Mouse (Mus musculus): ENCODE results near the gene Plin4. TPM values are rescaled to one million over a fixed set of nuclear protein-coding genes. Genes with fewer than 3 reads are reported as not detected.

Gene Plin4
- total and polyA plus RNA-seq, 3 experiments = 114 to 170 (median 151) TPM

DNA sequence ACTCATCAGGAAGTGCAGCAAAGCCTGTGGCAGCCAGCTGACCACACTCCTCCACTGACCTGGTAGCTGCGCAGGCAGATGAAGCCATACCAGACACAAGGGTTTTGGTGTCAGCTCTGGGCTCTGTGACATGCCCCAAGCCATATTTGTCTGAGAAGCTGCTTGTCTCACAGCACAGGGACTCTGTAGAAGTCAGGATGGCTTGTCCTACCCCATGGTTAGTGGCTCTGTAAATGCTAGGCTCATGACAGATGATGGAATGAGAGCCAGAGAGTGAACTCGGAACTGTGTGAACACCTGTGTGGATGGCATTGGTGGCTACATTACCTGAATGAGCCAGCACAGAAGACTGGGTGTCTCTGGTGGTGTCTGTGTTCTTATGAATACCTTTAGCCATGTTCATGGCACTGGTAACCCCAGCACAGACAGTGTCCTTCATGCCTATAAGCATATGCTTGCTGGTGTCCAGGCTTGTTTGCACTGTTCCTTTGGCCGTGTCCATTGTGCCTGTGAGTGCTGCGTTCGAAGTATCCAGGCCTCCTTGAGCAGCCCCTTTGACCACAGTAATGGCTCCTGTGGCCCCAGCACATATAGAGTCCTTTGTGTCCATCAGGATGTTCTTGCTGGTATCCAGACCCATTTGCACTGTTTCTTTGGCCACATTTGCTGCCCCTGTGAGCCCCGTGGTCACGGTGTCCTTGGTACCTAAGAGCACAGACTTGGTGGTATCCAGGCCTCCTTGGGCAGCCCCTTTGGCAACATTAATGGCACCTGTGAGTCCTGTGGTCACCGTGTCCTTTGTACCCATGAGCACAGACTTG, 5.9 kb downstream of the Plin4 start:
- Histone ChIP-seq H3K27ac (no peak overlapping the region; the same call in 1 of the 2 replicates), H3K9ac (ENCODE audit: low read depth, low read length) (no peak overlapping the region), H3K27me3 (ENCODE audit: control insufficient read depth, insufficient read depth, low read length) (no peaks in the 10 kb centered on the region), H3K36me3 (ENCODE audit: control insufficient read depth, insufficient read depth, low read length) (no peaks in the 10 kb centered on the region), H3K4me3 (no peak overlapping the region), H3K4me1 (ENCODE audit: control insufficient read depth, insufficient read depth, low read length) (peaks cover 4% of the 10 kb centered on the region; the same call in 1 of the 2 replicates), H3K79me2 (replicated peaks; ENCODE audit: control insufficient read depth, insufficient read depth, low read length) (no peaks in the 10 kb centered on the region)
- intact Hi-C loops (cut with DNase I) = no loop called here
- 82% methylated on average over 8 of the region's 8 CpGs for WGBS
- TF ChIP-seq CTCF (IDR thresholded peaks at IDR 0.05) (no peak), EP300 (IDR thresholded peaks at IDR 0.05; ENCODE audit: insufficient read depth, low read depth, low read length) (peak; percentile 46), POLR2A (IDR thresholded peaks at IDR 0.05; ENCODE audit: insufficient read depth, low read depth, low read length) (peak; percentile 55)
- no peak for DNase-seq

GRCm38 (mm10) chr17:56102927-56103326, 6.7 kb downstream of the Plin4 start:
- Histone ChIP-seq H3K36me3 (ENCODE audit: control insufficient read depth, insufficient read depth, low read length) (no peaks in the 10 kb centered on the region), H3K4me3 (no peak overlapping the region), H3K27ac (no peak overlapping the region; the same call in 1 of the 2 replicates), H3K27me3 (ENCODE audit: control insufficient read depth, insufficient read depth, low read length) (no peaks in the 10 kb centered on the region), H3K9ac (ENCODE audit: low read depth, low read length) (no peak overlapping the region), H3K79me2 (replicated peaks; ENCODE audit: control insufficient read depth, insufficient read depth, low read length) (no peaks in the 10 kb centered on the region), H3K4me1 (ENCODE audit: control insufficient read depth, insufficient read depth, low read length) (peaks cover 2% of the 10 kb centered on the region; the same call in 1 of the 2 replicates)
- TF ChIP-seq POLR2A (IDR thresholded peaks at IDR 0.05; ENCODE audit: insufficient read depth, low read depth, low read length) (peak; percentile 55), CTCF (IDR thresholded peaks at IDR 0.05) (no peak), EP300 (IDR thresholded peaks at IDR 0.05; ENCODE audit: insufficient read depth, low read depth, low read length) (no peak)
- 89% methylated on average over 9 of the region's 9 CpGs for WGBS
- DNase-seq = no peak
- intact Hi-C loops (cut with DNase I) = no loop called here

DNA sequence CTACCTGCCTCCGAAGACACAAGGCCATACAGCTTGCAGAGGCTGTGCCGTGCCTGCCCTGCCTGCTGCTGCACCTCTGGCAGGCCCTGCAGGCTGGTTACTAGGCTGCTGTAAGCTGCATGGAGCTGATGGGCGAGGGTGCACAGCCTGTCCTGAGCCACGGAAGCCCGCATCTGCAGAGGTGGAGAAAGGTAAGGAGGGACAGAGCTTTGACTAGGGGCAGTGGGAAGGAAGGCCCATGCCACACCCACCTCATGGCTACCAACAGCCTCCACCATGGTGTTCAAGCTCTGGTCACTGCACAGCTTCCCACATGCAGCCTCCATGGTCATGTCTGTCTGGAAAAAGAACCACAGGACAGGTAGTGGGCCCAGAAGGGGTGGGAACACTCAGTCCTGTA, 7.4 kb downstream of the Plin4 start:
- TF ChIP-seq EP300 (IDR thresholded peaks at IDR 0.05; ENCODE audit: insufficient read depth, low read depth, low read length) (0 out of 2 replicates have a peak, but pooled peaks have one; percentile 15), POLR2A (IDR thresholded peaks at IDR 0.05; ENCODE audit: insufficient read depth, low read depth, low read length) (peak; percentile 56), CTCF (IDR thresholded peaks at IDR 0.05) (no peak)
- Histone ChIP-seq H3K27me3 (ENCODE audit: control insufficient read depth, insufficient read depth, low read length) (no peaks in the 10 kb centered on the region), H3K9ac (ENCODE audit: low read depth, low read length) (no peak overlapping the region), H3K36me3 (ENCODE audit: control insufficient read depth, insufficient read depth, low read length) (no peaks in the 10 kb centered on the region), H3K27ac (no peak overlapping the region), H3K4me3 (no peak overlapping the region), H3K4me1 (ENCODE audit: control insufficient read depth, insufficient read depth, low read length) (no peaks in the 10 kb centered on the region), H3K79me2 (replicated peaks; ENCODE audit: control insufficient read depth, insufficient read depth, low read length) (no peaks in the 10 kb centered on the region)
- intact Hi-C loops (cut with DNase I) = no loop called here
- no peak for DNase-seq
- WGBS = 92% methylated on average over 5 of the region's 5 CpGs

GRCm38 (mm10) chr17:56100811-56101210, 8.8 kb downstream of the Plin4 start:
- Histone ChIP-seq H3K4me1 (ENCODE audit: control insufficient read depth, insufficient read depth, low read length) (no peaks in the 10 kb centered on the region), H3K79me2 (replicated peaks; ENCODE audit: control insufficient read depth, insufficient read depth, low read length) (no peaks in the 10 kb centered on the region), H3K4me3 (no peak overlapping the region), H3K36me3 (ENCODE audit: control insufficient read depth, insufficient read depth, low read length) (no peaks in the 10 kb centered on the region), H3K27ac (no peak overlapping the region), H3K9ac (ENCODE audit: low read depth, low read length) (no peak overlapping the region), H3K27me3 (ENCODE audit: control insufficient read depth, insufficient read depth, low read length) (no peaks in the 10 kb centered on the region)
- whole genome bisulfite sequencing = 72% methylated on average over 3 of the region's 3 CpGs
- TF ChIP-seq POLR2A (IDR thresholded peaks at IDR 0.05; ENCODE audit: insufficient read depth, low read depth, low read length) (peak; percentile 67; the same call in 1 of the 2 replicates), EP300 (IDR thresholded peaks at IDR 0.05; ENCODE audit: insufficient read depth, low read depth, low read length) (peak; percentile 67; the same call in 1 of the 2 replicates), CTCF (IDR thresholded peaks at IDR 0.05) (no peak)
- DNase-seq = peak; percentile 38 to 45
- intact Hi-C loops (cut with DNase I) = no loop called here

DNA sequence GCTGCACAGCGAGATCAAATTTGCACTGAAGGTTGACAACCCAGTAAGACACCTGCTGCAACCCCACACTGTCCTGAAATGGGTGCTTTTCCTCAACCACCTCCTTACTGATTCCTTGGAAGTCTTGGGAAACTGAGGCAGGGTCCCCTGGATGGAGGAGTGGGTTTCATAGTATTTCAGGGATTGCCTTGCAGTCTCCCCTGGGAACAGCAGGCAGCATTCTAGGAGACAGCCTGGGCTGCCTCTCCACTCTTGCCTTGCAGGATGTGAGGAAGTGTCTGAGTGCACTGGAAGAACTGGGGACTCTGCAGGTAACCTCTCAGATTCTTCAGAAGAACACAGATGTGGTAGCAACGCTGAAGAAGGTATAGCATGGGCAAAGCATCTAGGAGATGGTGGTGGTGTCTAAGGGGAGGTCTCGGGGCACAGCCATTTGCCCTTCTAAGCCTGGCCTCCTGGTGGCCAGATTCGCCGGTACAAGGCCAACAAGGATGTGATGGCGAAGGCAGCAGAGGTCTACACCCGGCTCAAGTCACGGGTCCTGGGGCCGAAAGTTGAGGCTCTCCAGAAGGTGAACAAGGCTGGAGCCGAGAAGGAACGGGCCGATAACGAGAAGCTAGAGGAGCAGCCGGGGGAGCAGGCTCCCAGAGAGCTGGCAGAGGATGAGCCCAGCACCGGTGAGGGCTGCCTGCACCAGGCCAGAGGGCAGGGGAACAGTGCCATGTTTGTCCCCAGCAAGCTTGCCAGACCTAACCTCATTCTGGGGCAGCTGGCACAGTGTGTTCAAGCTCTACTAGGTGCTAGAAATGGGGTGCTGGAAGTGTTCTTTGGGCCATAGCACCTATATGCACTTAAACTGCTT, 10.7 kb downstream of the Plin4 start:
- 77% methylated on average over 15 of the region's 15 CpGs for WGBS
- DNase-seq = peak in 1 of 2 experiments; percentile 47
- no peak for TF ChIP-seq POLR2A (IDR thresholded peaks at IDR 0.05; ENCODE audit: insufficient read depth, low read depth, low read length)
- peak; percentile 35 for TF ChIP-seq CTCF (IDR thresholded peaks at IDR 0.05)
- Histone ChIP-seq H3K79me2 (replicated peaks; ENCODE audit: control insufficient read depth, insufficient read depth, low read length) (no peaks in the 10 kb centered on the region), H3K27me3 (ENCODE audit: control insufficient read depth, insufficient read depth, low read length) (no peaks in the 10 kb centered on the region), H3K4me1 (ENCODE audit: control insufficient read depth, insufficient read depth, low read length) (no peaks in the 10 kb centered on the region), H3K36me3 (ENCODE audit: control insufficient read depth, insufficient read depth, low read length) (no peaks in the 10 kb centered on the region), H3K27ac (no peak overlapping the region), H3K9ac (ENCODE audit: low read depth, low read length) (no peak overlapping the region), H3K4me3 (no peak overlapping the region)
- intact Hi-C loops (cut with DNase I) = no loop called here

All from heart, adult 2 months (tissue).